Mouse (Mus musculus) layer of hippocampus, postnatal 25 days (tissue): ENCODE data around the gene Mfsd4a. TPM values are rescaled to one million over a fixed set of nuclear protein-coding genes. Genes with fewer than 3 reads are reported as not detected.
A peak's percentile ranks its signal among the peaks of the same experiment; 100 is the strongest.

Source experiments
- DNase-seq, 2 experiments: peaks; one replicate each; pipeline ENCODE4 v3.0.0; 2022; ENCODE audit warnings: mixed read lengths in 2 of 2, low spot score in 1 of 2; ENCODE audit errors: extremely low spot score in 1 of 2
- total RNA-seq, 2 experiments: library from RNA; stranded (reverse); gene quantifications; 2 replicates each; pipeline ENCODE4 v1.2.3; 2021

Mfsd4a gene
- total RNA-seq, 2 experiments from 2014 or later, result 61.3 to 72.8 TPM

- DNase-seq, result no peak
Measured at GRCm38 (mm10) chr1:132022107-132022506, 45.8 kb downstream of the Mfsd4a start.

- no peak for DNase-seq
Measured at GRCm38 (mm10) chr1:132019876-132020275, 48.0 kb downstream of the Mfsd4a start.

GRCm38 (mm10) chr1:132016691-132017090 is 51.2 kb downstream of the Mfsd4a start:
- no peak for DNase-seq

DNA sequence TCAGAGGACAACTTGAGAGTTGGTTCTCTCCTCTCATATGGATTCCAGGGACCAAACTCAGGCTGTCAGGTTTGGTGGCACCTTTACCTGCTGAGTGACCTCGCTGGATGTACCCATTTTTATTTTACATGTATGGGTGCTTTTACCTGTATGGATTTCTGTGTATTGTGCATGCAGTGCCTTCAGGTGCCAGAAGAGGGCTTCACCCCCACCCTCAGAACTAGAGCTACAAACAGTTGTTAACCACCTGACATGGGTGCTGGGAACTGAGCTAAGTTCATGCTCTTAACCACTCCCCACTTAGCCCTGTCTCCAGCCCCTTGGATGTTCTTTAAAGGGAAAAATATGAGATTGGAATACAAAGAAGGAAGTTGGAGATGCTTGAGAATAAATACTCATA is 53.1 kb downstream of the Mfsd4a start:
- no peak for DNase-seq

GRCm38 (mm10) chr1:132012861-132013260 is 55.0 kb downstream of the Mfsd4a start:
- no peak for DNase-seq

GRCm38 (mm10) chr1:132011785-132012184 is 56.1 kb downstream of the Mfsd4a start:
- DNase-seq, result no peak

DNA sequence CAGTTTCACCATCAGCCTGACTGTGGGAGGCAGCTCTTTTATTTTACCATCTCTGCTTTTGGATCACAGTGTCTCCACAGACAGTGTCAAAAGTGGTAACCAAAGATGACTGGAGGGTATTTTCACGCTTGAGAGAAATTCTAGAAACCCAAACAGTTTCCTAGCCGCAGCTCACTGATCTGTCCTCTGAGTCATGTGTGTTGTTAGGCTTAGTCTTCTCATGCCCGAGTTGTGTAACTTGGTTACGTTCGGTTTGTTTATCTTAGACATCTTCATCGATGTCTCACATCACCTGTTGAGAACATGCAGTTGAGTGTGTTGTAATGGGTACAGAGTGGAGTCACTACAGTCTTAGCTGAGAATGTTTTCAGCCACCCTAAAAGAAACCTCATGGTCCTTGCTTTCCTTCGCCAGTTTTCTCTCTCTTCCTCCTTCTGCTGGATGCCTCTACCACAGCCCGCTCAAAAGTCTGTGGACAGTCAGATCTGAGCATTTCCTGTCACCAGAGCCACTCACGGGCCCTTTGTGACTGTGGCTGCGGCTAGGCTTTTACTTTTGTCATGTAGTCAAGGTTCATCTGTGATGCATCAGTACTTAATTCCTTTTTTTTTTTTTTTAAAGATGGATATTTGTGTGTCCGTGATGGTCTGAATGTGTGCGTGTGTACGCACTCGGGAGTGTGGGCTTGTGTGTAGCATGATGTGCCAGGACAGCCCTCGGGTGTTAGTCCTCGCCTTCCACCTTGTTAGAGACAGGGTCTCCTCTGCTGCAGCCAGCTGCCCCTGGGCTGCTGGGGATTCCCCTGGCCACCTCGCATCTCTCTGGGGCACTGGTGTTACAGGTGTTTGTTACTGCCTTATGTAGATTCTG is 57.0 kb downstream of the Mfsd4a start:
- DNase-seq, result no peak

DNA sequence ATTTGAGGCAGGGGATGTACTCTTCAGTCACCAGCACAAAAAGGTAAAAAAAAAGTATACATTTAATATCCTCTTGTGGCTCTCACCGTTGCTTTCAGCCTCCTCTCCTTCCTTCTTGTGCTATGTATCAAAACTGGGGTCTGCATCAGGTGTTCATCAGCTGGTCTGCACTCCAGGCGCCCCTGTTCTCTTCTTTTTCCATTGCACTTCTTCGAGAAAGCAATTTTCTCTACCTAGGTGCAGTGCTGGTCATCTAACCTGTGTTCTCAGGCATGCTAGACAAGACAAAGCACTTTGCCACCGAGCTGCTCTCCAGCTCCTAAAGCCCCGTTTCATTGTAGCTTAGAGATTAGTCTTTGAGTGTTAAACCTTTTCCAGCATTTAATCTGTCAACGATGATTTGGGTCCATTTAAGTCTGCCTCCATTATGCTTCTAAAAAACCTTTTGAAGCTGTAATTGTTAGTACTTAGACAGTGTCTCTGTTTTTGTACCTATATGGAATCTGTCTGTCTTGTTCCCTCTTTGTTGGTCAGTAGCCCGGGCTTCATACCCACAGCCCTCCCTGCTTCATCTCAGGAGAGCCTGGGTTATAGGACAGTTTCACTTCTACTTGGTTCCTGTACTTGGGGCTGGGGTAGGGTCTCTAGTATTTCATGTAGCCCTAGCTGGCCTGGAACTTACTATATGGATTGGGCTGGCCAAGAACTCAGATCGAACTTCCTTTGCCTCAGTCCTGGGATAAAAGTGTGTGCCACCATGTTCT is 58.8 kb downstream of the Mfsd4a start:
- DNase-seq, result no peak

GRCm38 (mm10) chr1:132007828-132008827 is 59.7 kb downstream of the Mfsd4a start:
- peak; percentile 70 to 76 for DNase-seq

DNA sequence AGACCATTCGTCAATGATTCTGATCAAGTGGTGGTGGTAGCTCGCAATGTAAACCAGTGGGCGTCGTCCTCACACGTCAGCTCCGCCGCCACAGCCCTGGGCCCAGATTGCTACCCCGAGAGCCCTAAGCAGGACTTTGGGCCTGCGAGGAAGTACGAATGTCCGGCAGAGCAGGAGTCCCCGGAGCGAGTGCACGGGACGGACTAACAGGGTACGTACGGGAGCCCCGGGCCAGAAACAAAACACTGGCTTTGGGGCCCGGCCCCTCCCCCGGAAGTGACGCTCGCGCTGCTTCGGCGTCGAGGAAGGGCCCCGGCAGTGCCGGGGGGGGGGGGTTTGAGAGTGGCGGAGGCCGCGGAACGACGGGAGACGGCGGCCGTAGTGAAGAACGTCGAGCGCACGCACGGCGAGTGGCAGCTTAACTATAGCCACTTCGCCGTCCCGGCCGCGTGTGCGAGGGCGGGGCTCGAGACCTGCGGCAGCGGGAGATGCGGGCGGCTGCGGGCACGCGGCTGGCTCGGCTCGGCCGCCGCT is 60.5 kb downstream of the Mfsd4a start, which contains the start of gene Elk4:
Elk4 (plus strand) TSS at position 326 of the 534 bp plus-strand sequence.
- DNase-seq, result peak; percentile 76 to 90

DNA sequence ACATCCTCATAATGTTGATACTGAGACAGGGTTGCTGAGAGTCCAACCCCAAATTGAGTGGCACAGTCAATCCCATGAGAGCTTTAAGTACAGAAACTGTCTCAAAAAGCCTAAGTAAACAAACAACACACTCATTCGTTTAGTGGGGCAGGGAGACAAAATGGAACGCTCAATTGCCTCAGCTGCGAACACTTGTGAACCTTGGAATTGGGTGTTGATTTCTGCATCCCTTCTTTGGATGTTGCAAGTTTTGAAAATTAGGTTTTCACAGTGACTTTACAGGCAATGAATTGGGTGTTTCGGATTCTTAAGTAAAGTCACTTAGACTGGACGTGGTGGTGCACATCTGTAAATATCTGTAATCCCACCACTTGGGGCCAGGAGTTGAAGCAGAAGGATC is 61.1 kb downstream of the Mfsd4a start:
- DNase-seq, result no peak

- no peak for DNase-seq
Measured at GRCm38 (mm10) chr1:132006046-132006445, 61.8 kb downstream of the Mfsd4a start.

DNA sequence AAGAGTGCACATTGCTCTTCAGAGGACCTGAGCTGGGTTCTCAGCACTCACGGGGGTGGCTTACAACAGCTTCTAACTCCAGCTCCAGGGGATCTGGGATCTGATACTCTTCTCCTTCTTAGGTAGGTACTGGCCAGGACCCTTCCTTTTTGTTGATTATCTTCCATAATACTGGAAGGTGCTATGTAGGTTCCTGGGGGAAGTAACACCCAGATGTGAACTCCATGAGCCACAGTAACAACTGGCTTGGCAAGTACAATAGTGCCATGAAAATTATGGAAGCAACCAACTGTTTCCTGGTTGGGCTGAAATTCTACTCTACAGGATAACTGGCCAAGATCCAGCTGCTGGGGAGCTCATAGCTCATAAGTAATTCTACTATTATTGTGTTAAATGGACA is 62.4 kb downstream of the Mfsd4a start:
- no peak for DNase-seq

DNA sequence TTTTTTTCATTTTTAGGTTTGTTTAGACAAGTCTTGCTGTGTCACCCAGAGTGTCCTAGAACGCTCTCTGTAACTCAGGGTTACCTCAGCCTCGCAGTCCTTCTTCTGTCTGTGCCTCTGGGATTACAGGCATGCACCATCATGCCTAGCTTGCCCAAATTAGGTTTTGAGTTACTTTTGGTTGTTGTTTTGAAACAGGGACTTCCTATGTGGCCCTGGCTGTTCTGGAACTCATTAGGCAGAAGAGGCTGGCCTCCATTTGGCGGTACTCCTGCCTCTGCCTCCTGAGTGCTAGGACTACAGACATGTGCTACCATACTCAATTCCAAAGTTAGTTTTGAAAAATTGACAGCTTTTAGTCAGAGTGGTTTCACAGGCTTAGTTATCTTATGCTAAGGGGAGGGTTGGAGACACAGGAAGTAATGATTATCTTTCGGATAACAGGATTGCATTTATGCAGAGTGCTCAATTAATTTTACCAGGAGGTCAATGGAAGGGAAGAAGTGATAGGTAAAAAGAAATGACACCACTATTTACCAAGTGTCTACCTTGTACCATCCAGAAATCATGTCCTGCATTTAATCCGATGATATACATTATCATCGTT is 63.2 kb downstream of the Mfsd4a start:
- no peak for DNase-seq

- DNase-seq, result no peak
Measured at GRCm38 (mm10) chr1:132003817-132004216, 64.0 kb downstream of the Mfsd4a start.

GRCm38 (mm10) chr1:132003111-132003510 is 64.8 kb downstream of the Mfsd4a start:
- DNase-seq, result no peak

DNA sequence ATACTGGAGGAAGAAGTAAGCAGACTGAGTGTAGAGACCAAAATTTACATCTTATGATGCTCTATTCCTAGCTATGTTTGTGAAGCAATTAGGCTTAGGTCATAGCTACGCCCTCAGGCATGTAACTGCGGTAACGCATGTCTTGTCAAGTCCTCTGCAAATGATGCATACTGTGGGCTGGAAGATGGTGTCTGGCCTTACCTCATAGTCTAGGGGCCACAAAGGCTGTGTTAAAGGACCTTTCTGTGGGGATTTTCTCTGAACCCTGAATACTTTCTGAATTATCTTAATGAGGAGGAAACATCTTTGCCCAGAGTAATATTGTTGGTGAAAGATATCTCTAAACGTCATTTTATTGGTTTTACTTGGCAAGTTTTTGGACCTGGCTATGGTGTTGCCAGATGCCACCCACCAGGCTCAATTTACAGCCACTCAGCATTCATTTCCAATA is 66.0 kb downstream of the Mfsd4a start:
- no peak for DNase-seq

DNA sequence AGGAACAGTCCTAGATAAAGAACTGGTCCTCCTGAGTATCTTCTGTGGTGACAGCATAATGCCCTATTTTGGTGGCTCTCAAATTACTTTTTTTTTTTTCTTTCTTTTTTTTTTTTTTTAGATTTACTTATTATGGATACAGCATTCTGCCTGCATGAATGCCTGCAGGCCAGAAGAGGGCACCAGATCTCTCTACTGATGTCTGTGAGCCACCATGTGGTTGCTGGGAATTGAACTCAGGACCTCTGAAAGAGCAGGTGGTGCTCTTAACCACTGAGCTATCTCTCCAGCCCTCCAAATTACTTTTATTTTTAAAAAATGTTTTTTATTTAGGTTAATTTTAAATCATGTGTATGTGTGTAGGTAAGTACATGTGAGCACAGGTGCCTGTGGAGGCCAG is 67.4 kb downstream of the Mfsd4a start:
- no peak for DNase-seq

GRCm38 (mm10) chr1:131995062-131995461 is 72.8 kb downstream of the Mfsd4a start:
- DNase-seq, result peak in 1 of 2 experiments; percentile 69
